Mouse (Mus musculus) mesoderm, embryonic 11.5 days (tissue): ENCODE measurements around the gene Tbc1d22a.

Source experiments
- DNase-seq: peaks from one replicate; pipeline ENCODE4 v3.0.0-alpha.2; 2012; ENCODE audit warnings: low read depth, low spot score

Tbc1d22a gene

DNA sequence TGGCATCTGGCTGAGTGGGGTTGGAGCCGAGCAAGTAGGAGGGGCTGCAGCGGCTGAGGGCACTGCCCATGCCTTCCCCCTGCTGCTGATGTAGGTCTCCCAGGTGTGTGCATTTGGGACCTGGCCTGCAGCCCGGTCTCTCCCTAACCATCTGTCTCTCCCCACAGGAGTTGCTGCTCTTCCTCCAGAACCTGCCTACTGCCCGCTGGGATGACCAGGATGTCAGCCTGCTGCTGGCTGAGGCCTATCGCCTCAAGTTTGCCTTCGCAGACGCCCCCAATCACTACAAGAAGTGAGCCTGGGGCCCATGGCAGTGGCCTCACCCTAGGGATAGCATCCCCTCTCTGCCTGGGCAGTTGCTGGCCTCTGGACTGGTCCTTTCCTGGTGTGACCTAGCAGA lies 282.4 kb downstream of the Tbc1d22a start:
- DNase-seq: no peak

DNA sequence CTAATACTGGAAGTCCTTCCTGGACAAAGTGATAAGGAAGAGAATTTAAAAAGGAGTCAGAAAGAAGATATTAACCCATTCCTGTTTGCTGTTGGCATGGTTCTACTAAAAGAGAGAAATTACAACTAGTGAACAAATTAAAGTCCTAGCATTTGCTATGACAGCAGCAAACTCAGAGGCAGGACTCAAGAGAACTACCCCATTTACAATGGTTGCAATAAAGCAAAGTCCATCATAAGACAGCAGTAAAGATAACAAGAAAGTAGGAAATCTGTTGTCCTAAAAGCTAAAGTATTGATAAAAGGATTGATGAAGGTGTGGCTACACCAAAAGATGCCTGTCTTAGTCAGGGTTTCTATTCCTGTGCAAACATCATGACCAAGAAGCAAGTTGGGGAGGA lies 286.3 kb downstream of the Tbc1d22a start:
- no peak for DNase-seq

DNA sequence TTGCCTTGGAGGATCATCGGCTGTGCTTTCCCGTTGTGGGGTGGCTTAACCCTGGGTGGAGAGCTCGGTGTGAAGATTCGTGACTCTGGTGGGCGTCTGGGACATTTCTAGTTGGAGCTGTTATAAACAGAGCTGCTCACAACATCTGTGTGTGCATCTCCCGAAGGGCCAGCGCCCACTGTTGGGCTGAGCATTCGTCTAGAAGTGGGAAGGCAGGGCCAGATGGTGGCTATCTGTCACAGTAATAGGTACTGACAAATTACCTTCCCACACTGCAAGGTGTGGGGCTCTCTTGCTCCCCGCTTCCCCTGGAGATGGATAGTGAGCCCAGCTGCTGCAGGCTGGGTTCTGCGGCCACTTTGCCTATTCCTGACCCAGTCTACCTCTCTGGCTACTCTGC lies 289.2 kb downstream of the Tbc1d22a start:
- DNase-seq: no peak

DNA sequence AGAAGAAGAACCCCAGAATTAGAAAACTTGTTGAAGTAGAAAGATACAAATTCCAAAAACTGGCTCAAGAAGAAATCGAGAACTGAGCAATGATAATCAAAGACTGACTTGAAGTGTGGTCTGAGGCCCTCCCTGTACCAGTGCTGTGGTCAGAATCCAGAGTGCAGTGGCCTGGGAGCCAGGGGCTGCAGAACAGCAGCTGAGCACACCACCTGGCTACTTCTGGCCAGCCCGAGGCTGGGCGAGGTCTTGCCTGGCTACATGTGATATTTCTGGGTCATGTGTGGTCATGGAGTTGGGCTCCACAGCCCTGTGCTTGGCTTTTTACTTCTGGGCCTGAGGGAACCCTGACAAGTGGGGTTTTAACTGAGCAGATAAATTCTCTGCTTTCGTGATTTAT lies 292.4 kb downstream of the Tbc1d22a start:
- DNase-seq: no peak

DNA sequence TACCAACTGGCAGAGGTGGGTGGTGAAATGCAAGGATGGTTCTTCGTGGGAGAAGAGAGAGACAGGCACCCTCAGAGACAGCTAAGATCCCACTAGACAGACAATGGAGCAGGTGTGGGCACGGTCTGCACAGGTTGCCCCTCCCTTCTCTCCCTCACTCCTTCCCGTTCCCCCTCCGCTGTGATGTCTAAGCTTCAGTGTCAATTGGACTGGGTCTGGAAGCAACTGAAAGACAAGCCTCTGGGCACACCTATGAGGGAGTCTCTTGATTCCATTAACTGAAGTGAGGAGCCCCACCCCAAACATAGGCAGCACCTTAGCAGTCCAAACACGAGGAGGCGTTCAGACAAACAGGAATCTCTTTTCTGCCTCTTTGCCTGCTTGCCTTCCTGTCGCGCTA lies 293.3 kb downstream of the Tbc1d22a start:
- DNase-seq: no peak

DNA sequence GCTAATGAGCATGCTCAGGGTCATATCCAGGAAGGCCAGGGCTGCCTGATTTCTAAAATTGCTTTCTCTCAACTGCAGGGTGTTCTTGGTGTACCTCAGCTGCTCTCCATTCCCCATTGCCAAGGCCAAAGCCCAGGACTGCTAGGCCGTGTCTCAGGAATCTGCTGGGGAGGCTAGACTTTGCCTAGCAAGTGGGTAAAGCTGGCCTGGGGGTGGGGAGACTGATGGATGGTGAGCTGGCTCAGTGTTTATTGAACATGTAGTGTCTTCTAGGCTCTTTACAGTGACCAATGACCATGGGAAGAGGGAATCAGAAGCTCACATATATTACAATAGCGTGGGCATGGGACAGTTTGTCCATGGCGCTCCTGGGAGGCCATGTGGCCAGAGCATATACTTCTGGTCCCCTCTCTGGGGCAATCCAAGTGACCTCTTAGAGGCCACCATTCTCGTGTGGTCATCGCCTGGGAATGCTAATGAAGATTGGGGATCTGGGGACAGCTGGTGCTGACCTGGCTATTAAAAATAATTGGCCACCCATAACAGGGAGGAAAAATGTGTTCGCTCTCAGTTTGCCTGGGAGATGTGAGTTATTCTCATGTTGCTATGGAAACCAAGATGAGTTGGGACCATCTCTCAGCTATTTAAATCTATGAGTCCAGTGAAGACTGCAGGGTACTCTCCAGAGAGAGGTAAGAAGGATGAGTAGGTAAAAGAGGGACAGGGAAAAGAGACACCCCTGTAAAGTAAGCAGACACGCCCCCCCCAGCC lies 294.3 kb downstream of the Tbc1d22a start:
- DNase-seq: peak; percentile 41

DNA sequence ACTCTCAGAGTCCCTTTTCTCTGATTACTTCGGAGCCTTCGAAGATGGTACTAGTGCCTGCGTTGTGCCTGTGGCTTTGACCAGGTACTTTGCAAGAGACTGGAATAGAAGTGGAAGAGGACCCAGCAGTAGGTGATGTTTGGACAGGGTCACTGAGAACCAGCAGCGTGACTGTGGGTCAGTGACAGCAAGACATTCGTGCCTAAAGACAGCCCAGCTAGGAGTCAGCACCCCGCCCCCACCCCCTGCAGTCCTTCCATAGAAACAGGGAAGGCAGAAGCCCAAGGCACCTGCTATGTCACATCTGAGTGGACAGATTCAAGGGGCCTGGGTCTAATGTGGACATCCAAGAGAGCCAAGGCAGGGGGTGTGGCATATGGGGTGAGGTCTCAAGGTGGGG lies 295.3 kb downstream of the Tbc1d22a start:
- no peak for DNase-seq

DNA sequence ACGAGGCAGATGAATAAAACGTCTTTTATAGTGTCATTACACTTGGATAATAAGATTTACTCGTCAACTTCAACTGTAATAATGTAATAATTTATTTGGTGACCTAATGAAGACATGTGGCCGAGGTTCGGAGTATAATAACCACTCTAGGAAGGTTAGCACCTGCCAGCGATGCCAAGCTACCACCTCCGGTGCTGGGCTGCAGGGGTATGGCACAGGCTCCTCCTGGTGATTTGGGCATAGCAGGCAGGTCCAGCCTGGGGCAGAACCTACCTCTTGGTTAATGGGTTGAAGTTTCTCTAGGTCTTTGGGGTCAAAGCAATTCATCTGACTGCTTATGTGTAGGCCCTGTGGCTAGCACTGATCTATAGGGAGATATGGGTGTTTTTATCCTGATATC lies 296.9 kb downstream of the Tbc1d22a start:
- no peak for DNase-seq

DNA sequence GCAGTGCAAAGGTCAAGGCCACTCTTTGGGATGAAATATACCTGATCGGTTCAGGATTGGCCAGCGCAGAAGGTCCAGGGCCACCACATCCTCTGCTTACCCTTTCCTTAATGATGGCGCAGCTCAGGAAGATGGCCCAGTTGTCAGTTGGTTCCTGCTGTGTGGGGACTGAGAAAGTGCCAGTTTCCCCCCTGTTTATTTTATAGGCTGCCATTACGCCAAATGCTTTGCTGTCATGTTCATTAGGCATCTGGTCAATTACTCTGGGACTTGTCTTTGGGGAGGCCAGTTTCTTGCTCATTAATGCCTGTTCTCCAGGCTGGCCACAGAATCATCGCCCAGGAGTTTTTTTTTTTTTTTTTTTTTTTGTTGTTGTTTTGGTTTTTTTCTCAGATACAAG lies 299.1 kb downstream of the Tbc1d22a start:
- DNase-seq: no peak

DNA sequence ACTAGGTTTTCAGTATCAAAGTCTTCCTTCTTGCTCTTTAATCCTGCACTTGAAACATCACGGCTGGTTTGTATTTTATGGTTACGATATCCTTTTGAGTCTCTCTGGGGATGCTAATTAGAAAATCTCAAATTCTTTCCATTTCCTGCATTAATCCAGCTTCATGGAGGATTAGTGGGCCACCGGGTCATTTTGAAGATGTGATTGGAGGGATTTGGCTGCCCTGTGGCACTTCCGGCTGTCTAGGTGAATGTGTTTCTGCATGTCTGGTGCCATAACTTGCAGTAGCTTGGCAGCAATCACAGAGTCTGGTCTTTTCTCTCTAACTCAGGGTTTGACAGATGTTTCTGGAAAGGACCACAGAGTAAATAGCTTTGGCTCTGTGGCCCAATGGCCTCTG lies 305.9 kb downstream of the Tbc1d22a start:
- no peak for DNase-seq

DNA sequence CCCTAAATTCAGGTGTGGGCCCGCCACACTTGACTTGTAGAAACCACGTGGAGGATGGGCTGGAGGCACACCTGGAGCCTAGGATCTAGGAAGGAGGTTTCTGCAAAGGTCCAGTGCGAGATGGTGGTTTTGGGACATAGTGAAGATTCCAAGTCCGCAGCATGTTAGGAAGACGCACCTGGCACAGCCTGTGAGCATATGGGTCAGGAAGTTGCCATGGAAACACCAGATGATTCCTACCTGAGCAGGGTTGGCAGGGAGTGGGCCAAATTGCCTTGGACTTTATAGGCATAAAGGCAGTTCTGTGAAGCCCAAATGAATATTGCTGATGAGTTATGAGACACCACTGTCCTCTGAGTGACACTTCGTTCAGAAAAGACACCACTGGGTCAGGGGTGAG lies 321.1 kb downstream of the Tbc1d22a start:
- no peak for DNase-seq

DNA sequence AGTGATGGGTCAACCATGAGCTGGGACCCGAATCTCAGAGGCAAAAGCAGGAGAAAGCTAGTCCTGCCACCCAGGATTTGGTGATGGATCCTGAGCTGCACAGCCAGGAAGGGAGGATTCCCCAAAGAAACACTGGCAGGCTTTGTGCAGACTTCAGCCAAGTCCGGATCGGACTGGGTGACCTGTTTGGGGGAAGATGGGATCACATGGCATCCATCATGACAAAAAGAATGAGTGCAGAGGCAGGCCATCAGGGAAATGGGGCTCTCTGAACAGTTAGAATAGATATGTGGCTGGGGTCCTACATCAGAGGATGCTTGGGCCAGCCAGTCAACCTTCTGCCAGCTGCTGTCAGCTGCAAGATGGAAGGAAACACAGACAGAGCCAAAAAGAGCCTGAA lies 328.1 kb downstream of the Tbc1d22a start:
- no peak for DNase-seq

DNA sequence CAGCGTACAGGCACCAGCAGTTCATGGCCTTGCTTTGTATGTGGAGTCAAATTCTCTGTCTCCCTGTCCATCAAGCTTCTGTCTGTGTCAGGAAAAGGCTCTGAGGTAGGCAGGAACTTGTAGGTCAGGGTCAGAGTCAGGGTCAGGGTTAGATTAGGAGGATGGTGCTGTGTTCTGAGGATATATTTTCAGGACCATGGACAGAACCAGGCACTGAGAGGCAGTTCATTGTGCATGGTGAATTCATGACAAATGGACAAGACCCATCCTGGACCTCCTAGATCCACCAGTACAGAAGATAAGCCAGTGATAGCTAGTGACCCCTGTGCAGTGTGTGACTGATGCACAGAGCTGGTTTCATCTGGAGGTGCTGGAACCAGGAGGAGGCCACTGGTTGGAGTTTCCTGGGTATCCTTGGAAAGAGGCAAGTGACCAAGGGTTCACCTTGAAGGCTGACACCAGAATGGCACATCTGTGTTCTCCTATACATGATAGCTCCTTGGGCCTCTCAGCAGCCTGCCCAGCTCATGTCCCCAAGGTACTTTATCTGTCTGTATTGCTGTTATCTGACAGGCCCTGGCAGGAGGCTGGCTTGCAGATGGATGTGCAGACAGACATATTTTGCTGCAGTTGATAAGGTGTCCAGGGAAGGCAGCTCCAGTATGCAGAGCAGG lies 330.0 kb downstream of the Tbc1d22a start:
- peak; percentile 57 for DNase-seq
